Mouse (Mus musculus): ENCODE results near the gene Serpinb1b.
"Not testable (repeated sequence)": the region's sequence is repeated elsewhere in the genome, so short reads cannot be mapped to it uniquely, and the experiment has no call there.

The Serpinb1b gene

DNA sequence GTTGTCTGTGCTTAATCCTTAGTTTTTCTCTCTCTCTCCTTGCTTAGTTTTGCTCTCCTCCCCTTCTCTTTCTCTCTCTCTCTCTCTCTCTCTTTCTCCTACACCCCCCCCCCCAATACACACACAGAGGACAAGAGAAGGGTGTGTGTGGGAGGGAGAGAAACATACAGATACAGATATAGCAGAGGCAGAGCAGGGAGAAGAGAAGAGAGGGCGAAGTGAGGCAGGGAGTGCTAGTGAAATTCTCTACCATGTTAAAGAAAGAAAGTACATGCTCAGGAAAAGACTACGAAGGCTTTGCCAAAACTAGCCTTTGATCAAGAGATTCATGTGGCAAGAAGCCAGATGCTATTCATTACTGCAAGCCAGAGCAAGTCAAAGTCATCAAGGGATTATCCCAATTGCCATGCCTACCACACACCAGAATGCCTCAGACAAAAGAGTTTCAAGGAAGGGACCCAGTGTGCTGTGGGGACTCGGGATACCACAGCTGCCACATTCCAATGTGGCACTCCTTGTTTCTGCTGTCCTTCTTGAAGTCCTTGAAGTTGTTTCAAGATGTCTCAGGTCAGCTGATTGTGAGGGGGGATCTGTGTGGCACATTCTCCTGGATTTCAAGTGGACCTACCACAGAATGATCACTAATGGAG is at the start of gene Serpinb1b:
Gene Serpinb1b, plus strand, starts transcription at position 520 of the 650 bp plus-strand sequence.
- no peak for DNase-seq

DNA sequence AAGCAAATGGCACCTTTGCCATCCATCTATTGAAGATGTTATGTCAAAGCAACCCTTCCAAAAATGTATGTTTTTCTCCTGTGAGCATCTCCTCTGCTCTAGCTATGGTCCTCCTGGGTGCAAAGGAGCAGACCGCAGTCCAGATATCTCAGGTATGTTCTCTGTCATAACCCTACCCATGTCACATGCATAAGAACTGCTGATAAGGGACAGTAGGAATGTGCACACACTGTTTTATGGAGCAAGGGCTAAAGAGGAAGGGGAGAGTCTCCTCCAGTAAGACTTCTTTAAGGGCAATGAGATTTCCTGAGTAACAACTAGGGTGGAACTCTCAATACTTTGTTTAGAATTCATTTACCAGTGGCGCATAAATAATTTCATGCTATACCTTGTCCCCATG is 48.9 kb upstream of the Serpinb1b start:
- not testable (repeated sequence) for DNase-seq

DNA sequence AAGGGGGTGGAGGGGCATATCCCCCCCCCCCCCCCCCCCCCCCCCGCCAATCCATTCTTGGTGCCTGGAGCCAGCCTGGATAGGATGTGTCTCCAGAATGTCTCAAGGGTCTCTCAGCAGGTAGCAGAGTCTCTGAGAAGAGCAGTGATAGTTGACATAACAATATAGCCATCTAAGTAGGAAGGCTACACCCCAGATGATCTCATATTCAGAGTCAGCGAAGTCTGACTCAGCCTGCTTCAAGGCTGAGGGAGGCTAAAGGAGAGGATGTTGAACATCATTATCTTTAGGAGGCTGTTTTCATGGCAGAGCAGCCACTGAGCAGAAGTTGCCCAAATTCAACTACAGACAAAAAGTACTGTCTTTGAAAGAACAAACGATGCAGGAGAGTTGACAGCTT is 48.1 kb upstream of the Serpinb1b start:
- DNase-seq: no peak

DNA sequence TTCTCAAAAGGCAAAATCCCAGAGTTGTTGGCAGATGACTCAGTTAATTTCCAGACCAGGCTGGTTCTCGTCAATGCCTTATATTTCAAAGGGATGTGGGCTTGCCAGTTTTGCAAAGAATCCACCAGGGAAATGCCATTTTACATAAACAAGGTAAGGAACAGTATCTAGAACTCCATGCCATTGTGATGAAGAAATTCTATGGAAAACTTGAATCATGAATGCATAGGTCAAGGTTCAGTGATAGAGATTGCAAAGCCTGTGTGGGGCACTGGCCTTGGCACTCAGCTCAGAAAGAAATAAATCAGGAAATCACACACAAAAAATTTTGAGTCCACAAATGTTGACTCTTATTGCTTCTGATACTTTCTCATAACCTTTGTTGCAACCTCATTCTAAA is 42.9 kb upstream of the Serpinb1b start:
- no peak for DNase-seq

DNA sequence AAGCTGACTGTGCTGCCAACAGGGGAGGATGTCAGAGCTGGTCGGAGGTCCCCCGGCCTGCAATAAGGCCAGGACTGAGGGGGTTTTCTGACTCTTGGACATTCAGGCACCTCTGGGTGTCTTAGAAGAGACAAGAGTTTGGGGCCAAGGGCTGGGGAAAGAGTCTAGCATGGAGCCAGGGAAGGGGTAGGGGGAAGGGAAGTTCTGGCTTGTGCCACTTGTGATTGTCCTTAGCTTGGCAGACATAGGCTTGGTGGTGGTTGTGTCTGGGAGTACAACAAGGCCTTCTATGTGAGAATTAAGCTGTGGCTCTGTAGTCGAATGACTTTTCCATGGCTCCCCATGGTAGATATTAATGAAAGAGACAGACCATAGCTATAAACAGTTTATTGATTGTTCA is 34.8 kb upstream of the Serpinb1b start:
- no peak for DNase-seq

DNA sequence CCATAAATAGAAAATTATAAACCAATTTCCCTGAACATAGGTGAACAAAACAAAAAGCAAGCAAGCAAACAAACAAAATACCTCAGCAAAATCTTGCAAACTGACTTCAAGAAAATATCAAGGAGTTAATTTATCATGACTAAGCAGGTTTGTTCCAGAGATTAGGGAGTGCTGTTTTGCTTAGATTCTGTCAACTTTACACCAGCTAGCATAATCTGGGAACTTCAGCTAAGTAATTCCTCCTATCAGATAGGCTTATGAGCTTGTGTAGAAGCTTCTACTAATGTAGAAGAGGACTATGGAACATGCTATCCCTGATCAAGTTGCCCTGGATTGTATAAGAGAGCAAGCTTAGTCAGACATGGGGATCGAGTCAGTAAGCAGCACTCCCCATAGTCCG is 31.1 kb upstream of the Serpinb1b start:
- no peak for DNase-seq

DNA sequence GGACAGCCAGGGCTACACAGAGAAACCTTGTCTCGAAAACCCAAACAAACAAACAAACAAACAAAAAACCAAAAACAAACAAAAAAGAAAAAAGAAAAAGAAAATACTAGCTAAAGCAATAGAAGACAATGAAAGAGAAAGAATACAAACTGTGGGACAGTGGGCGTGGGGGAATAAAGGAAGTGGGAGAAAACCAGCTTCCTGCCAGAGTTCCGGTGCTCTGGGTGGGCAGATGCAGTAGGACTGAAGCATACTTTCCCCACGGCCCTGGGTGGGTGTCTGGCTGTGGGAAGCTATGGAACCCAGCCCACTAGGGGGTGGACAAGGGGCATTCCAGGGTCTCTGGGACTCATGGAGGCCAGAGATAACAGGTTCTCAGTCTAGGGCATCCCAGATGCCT is 30.2 kb upstream of the Serpinb1b start:
- no peak for DNase-seq

DNA sequence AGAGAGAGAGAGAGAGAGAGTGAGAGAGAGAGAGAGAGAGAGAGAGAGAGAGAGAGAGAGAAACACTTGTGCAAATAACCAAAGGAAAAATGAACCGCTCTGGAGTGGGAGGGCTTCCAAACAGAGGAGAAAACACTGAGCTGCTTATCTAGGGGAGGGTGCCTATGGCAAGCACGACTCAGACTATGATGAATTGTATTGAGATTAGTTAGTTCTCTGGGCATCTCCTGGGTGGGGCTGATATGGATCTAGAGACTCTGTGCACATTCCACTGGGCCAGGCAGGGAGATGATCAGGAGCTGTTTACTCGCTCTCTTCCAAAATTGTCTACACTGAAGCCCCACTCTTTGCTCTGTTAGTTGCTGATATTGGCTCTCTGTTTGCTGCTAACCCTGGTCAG is 26.7 kb upstream of the Serpinb1b start:
- no peak for DNase-seq

DNA sequence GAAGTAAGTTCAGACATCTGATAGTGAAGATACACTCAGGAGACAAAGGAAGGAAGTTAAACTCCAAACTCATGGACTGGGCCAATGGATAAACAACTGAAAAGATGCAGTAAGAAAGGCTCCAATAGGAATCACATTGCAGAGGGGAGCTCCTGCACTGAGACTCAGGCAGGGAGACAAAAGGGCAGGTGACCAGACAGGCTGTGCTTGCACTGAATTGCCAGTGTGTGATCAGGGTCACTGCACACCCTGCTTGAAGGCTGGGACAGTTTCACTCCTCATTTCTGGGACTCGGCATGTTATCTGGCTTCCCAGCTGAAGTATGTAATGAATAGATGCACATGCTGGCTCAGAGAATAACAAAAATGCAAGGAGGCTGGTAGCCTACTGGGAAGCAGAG is 15.3 kb upstream of the Serpinb1b start:
- no peak for DNase-seq

DNA sequence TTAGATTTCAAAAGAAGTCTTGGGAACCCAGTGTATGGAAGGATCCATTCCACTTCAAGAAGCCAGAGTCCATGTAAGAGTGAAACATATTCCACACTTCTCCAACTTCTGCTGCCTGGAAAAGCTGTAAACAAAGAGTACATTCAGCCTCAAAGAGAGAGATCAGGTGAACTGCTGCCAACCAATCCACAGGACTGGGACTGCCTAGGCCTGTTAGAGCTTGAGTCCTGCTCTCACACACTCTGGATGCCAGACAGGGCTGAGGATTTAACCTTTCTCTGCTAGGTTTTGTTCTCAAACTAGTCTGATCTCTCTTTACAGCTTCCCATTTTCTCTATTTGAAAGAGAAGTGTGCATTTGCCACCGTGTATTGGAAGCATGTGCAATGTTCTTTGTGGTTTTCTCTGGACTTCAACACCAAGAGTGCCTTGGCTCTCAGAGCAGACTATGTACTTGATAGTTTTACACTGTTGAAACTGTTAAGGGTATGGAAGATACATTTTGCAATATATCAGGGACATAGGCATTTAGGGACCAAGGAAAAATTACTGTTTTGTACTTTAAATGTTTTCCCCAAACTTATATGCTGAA is 10.9 kb upstream of the Serpinb1b start:
- no peak for DNase-seq

DNA sequence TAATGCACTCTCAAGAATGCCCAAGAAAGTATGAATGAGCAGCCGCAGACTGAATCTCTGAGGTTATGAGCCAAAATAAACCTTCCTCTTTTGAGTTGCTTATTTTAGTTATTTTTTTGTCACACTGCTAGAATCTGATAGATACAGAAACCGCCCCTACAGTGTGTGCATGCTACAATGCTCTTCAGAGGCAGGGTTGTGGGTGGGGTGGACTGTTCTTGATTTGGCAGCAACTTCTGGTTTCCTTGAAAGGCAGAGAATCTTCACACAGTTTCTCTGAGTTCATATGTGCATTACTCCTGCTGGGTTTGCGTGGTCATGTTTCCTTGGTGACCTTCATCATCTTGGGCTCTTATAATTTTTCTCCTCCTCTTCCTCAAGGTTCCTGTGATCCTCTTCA is 10.2 kb upstream of the Serpinb1b start:
- no peak for DNase-seq

DNA sequence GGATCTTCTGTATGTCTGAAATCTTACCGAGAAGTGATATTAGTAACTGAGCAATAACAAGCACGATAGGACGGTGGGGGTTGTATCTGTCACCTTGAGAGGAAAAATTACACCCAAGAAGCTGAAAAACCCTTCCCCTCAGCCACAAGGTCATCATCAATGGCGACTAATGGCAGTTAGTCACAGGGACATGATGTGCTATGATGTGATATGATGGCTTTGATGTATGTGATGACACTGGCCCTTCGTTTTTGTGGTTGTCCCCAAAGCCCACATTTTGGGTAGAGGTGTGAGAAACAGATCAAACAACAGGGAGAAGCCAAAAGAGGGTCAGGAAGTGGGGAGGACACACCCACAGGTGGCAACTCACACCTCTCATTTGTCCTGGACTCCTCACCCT is 6.6 kb upstream of the Serpinb1b start:
- DNase-seq: no peak

DNA sequence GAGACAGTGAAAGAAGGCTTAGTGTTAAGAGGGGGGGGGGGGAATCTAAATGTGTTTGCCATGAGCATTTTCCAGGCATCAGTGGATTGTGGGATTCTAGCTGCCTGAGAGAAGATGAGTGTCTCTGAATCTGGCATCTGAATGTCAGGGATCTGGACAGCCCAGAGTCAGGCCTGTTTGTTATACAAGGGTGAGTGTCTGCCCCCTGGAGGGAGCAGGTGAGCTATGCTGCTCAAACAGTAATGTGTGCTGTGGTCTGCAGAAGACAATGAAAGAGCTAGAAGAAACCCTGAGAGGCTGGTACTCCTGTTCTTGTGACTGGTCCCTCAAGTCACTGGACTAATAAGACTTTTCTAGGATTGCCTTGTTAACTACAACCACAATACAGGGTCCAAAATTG is 4.3 kb upstream of the Serpinb1b start:
- no peak for DNase-seq

DNA sequence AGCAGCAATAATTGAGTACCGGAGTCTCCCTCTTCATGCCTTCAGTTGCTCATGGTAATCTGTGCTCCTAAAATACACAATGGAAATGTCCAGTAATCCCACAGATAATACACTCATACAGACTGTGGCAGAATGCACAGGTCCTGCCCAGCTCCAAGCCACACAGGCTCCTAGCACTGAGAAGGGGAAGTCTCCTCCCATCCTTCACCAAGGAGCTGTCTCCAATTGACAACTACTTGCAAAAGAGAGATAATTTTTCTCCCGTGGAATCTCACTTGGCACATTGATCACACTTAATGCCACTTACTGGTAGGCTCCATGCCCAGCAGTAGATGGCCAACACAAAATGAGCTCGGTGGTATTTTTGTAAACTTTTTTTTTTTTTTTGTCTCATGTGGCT is 2.1 kb upstream of the Serpinb1b start:
- no peak for DNase-seq

DNA sequence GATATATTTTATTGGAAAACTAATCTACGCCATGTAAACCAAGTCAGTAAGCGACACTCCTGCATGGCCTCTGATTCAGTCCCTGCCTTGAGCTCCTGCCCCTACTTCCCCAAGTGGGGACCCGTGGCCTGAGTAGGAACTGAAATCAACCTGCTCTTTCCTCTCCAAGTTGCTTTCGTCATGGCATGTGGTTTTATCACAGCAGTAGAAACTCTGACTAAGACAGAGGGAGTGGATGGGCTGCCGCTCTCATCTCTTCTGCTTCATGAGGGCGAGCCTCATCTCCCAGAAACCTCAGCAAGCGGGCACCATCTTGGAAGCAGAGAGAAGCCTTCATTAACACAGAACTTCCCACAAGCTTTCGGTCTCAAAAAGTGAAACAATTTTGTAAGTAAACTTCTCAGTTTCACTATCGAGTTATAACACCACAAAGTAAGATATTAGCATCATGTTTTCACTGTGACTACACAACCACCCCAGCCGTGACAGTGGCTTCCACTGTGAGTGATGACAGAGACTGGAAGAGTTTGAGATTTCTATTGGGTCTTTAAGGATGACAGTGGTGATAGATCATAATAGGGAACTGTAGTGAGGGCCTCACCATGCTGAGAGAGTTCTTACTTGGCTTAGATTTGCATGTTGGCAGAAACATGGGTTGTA is 1.2 kb upstream of the Serpinb1b start:
- DNase-seq: no peak

DNA sequence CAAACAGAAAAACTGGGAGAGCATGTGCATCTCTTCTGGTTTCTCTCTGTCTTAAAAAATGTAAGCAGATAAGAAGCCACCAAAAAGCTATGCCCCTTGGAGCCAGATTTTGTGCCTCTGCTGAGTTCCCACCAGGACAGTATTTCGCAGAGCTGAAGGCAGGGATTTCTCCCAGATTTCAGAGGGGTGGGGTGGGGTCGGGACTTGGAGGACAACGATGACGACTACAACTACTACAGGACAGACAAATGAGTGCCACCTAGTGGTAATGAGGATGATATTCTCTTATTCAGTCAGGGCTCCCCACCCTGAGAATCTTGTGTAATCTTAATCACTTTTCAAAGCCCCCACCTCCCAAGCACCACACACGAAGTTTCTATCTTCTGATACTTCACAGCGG is 1.0 kb downstream of the Serpinb1b start:
- no peak for DNase-seq

DNA sequence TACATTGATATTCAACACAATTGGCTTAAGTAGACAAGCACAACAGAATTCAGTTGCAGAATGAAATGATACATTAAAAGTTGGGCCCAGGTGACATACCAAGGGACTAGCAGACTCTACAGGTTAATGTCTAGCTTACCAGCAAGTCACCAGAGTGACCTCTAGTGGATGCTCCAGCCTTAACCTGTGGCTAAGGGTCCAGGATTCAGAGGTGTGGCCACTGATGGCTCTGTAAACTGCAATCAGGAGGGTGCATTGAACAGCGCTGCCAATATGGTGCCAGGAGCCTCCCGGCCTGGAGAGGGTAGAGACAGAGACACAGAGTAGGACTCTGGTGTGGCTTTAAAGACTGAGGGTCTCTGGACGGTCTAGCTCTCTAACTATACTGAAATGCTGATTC is 2.0 kb downstream of the Serpinb1b start:
- no peak for DNase-seq

DNA sequence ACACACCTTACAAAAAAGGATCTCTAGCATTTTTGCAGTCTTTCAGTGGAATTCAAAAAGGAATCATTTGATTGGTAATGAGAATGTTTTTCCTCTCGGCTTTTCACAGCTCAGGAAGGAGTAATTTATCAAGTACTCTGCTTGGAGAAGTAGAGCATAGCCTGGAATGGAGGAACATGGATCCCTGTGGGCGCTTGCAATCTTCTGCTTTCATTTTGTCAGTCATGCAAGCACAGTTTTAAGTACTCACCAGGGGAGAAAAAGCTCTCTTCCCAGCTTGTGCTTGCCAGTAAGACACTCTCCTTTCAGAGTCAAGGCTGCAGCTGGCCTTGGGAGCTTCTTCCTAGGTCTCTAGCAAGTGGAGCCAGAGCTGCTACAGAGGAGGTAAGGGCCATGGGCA is 5.5 kb downstream of the Serpinb1b start:
- no peak for DNase-seq

DNA sequence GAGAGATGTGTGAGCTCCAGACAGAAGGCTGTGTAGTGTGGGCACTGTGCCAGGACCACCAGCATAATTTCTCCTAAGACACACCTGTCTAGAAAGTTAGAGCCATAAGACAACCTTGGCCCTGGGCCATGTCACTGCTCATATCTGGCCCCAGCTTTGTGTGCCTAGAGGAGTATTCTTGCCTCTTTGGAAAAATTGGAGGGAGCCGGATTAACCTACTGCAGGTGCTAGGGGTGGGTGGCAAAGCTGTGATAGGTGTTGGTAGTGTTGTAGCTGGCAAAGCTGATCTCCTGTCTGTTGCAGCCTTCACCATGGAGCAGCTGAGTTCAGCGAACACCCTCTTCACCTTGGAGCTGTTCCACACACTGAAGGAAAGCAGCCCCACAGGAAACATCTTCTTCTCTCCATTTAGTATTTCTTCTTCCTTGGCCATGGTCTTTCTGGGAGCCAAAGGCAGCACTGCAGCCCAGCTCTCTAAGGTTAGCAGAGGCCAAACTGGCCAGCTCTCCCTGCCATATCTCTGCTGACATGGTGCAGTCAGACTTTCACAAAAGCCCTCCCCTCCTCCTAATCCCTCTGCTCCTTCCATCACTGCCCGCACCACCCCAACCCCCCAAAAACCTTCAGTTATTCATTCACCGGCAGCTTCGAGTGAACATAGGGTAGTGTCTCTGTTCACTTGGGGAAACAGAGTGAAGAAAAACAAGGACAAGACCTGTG is 6.8 kb downstream of the Serpinb1b start:
- peak; percentile 26 for DNase-seq

DNA sequence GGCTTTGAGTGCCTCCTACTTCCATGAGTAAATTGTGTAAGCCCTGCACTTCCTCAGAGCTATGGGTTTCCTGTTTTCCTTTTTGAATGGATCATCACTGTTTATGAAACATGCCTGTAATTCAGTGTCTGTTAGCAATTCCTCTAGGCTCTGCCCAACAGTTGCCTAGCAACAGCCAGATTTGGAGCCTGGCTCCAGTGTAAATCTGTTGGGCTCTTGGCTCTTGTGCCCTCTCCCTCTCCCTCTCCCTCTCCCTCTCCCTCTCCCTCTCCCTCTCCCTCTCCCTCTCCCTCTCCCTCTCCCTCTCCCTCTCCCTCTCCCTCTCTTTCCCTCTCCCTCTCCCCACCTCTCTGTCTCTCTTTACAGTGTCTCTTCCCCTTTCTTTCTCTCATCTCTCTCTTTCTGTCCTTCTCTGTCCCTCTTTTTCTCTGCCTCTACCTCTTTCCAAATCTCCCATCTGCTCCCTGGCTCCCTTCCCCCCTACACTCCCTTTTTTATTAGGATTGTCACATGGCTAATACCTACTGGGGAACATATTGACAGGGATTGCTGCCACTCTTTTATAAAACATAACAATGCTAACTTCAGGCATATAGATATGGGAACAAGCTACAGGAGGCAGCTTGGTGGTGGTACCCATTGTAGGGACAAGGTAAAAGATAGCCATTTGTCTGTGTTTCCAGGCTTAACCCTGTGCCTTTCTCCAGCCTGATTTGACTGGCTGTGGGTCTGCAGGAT is 7.5 kb downstream of the Serpinb1b start:
- DNase-seq: peak; percentile 32

DNA sequence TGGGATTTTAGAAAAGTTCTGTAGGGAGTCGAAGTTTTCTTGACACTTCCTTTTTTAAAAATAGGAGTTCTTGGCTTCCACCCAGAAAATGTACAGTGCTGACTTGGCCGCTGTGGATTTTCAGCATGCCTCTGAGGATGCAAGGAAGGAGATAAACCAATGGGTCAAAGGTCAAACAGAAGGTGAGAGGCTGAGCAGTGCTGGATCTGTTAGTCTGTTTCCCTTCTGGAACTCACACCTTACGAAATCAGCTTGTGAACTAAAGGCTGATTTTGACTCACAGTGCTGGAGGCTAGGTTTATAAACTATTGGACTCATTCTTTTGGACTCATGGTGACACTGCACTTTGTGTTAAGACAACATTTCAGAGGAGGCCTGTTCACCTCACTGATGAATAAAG is 11.2 kb downstream of the Serpinb1b start:
- no peak for DNase-seq

DNA sequence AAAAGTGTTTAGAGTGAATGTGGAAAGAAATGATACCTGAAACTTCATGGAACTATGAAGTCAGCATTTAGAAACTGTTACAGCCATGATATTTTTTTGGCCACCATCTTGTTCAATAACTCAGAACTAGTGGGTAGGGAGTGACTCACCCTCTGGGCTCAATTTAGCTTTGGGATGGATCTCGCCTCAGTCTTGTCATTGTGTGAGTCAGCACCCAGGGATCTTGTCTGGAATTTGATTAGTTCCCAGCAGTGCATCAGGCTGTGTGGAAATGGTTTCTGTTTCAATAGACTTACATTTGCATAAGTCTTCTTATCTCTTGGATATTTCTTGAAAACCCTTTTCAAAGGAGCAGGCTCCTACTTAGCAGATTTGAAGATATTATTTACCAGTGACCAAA is 12.2 kb downstream of the Serpinb1b start:
- no peak for DNase-seq

DNA sequence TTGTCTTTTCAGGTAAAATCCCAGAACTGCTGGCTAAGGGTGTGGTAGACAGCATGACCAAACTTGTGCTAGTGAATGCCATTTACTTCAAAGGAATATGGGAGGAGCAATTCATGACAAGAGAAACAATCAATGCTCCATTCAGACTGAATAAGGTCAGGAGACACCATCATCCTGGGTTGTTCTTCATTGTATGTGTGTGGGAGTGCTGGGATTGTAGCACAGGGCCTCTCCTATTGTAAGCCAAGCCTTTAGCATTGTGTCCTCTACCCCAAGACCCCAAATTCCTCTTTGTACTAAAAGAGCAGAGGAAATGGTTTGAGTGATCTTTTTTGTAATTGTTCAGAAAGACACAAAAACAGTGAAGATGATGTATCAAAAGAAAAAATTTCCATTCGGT is 12.9 kb downstream of the Serpinb1b start:
- DNase-seq: no peak
